In genomic region chr17:84956931-84957486, GRCm38 (mm10) we compare ENCODE assay signal across 8 mouse cellular contexts. TPM values are rescaled to one million over a fixed set of nuclear protein-coding genes. Genes with fewer than 3 reads are reported as not detected.
DNase-seq lines count a peak whose midpoint lies in the region; ATAC-seq and TF ChIP-seq lines count a peak whose summit lies in the region.

No protein-coding gene starts in this region.

- peak; percentile 84 for ATAC-seq in heart, postnatal 0 days (ENCODE audit: insufficient read depth, low read depth)
- ATAC-seq in lung, embryonic 14.5 days (ENCODE audit: insufficient read depth), result peak; percentile 90
- ATAC-seq in neutrophil, adult 5-6 weeks (ENCODE audit: extremely low read depth, insufficient number of reproducible peaks, low FRiP score, poor library complexity, severe bottlenecking), result peak; percentile 55

- under 1% methylated on average over 24 of the region's 24 CpGs for WGBS in forebrain, embryonic 10.5 days
- under 1% methylated on average over 24 of the region's 24 CpGs for WGBS in heart, postnatal 0 days
- 0% methylated on average over 24 of the region's 24 CpGs for WGBS in lung, embryonic 14.5 days

- H3K4me1 ChIP-seq in ES-E14 (ENCODE audit: control insufficient read depth in 2 of 2, insufficient read depth in 2 of 2, low read length in 2 of 2, poor library complexity in 1 of 2), result peaks cover 0 to 7% of the 10 kb centered on the region in 2 experiments; a peak in 3 of 4 replicates
- H3K4me1 ChIP-seq in forebrain, embryonic 10.5 days, result peaks cover 31% of the 10 kb centered on the region
- peaks cover 15% of the 10 kb centered on the region for H3K4me1 ChIP-seq in heart, postnatal 0 days (ENCODE audit: control insufficient read depth, insufficient read depth)
- peaks cover 15% of the 10 kb centered on the region for H3K4me1 ChIP-seq in lung, embryonic 14.5 days (ENCODE audit: insufficient read depth)

- peak overlapping the region; percentile 89 for H3K9ac ChIP-seq in ES-E14 (ENCODE audit: insufficient read depth, low read depth, low read length, poor library complexity, severe bottlenecking)
- peak overlapping the region; percentile 62 for H3K9ac ChIP-seq in heart, postnatal 0 days (replicated peaks; ENCODE audit: low read depth, low read length)
- peak overlapping the region; percentile 44 for H3K9ac ChIP-seq in lung, embryonic 14.5 days

- peaks cover under 1% of the 10 kb centered on the region; the same call in 1 of the 2 replicates for H3K36me3 ChIP-seq in ES-E14 (ENCODE audit: control insufficient read depth, insufficient read depth, low read length, poor library complexity, severe bottlenecking)
- H3K36me3 ChIP-seq in forebrain, embryonic 10.5 days (replicated peaks), result peaks cover 4% of the 10 kb centered on the region; the same call in 1 of the 2 replicates
- no peaks in the 10 kb centered on the region for H3K36me3 ChIP-seq in heart, postnatal 0 days (replicated peaks; ENCODE audit: control insufficient read depth, insufficient read depth, low read length)
- H3K36me3 ChIP-seq in lung, embryonic 14.5 days (ENCODE audit: insufficient read depth), result no peaks in the 10 kb centered on the region

- no peaks in the 10 kb centered on the region for H3K9me3 ChIP-seq in ES-E14 (ENCODE audit: control insufficient read depth, insufficient read depth, low read depth, low read length)
- H3K9me3 ChIP-seq in forebrain, embryonic 10.5 days, result no peaks in the 10 kb centered on the region
- no peaks in the 10 kb centered on the region for H3K9me3 ChIP-seq in heart, postnatal 0 days (replicated peaks; ENCODE audit: control insufficient read depth, low read length)
- H3K9me3 ChIP-seq in lung, embryonic 14.5 days (ENCODE audit: low read depth, low read length), result no peaks in the 10 kb centered on the region

- H3K27me3 ChIP-seq in forebrain, embryonic 10.5 days (ENCODE audit: poor library complexity, severe bottlenecking), result no peaks in the 10 kb centered on the region
- no peaks in the 10 kb centered on the region for H3K27me3 ChIP-seq in heart, postnatal 0 days (ENCODE audit: control insufficient read depth, insufficient read depth, low read length)
- H3K27me3 ChIP-seq in lung, embryonic 14.5 days (ENCODE audit: insufficient read depth, low read length), result no peaks in the 10 kb centered on the region

- H3K4me3 ChIP-seq in ES-E14 (ENCODE audit: insufficient read depth in 1 of 2, low read depth in 1 of 2, low read length in 2 of 2, poor library complexity in 1 of 2, severe bottlenecking in 1 of 2), result peak overlapping the region; percentile 80 to 91
- peak overlapping the region; percentile 95 for H3K4me3 ChIP-seq in forebrain, embryonic 10.5 days
- H3K4me3 ChIP-seq in heart, postnatal 0 days (ENCODE audit: low read depth, low read length), result peak overlapping the region; percentile 48
- H3K4me3 ChIP-seq in lung, embryonic 14.5 days (ENCODE audit: low read depth, low read length), result peak overlapping the region; percentile 95

- no peak; the same call in 1 of the 2 replicates for TF ChIP-seq EP300 in heart, postnatal 0 days (IDR thresholded peaks at IDR 0.05; ENCODE audit: low read depth)

- no peak for TF ChIP-seq CTCF in heart, postnatal 0 days (IDR thresholded peaks at IDR 0.05; ENCODE audit: low read depth)
- TF ChIP-seq CTCF in lung, embryonic 14.5 days (IDR thresholded peaks at IDR 0.05; ENCODE audit: low read depth), result peak; percentile 13; the same call in 1 of the 2 replicates

- peak overlapping the region; percentile 98 for H3K27ac ChIP-seq in ES-E14 (ENCODE audit: insufficient read depth, low read depth, low read length, poor library complexity, severe bottlenecking)
- peak overlapping the region; percentile 96 for H3K27ac ChIP-seq in forebrain, embryonic 10.5 days
- H3K27ac ChIP-seq in heart, postnatal 0 days (ENCODE audit: low read depth), result peak overlapping the region; percentile 90
- peak overlapping the region; percentile 95 for H3K27ac ChIP-seq in lung, embryonic 14.5 days (ENCODE audit: low read depth)

- H3K4me2 ChIP-seq in heart, postnatal 0 days (ENCODE audit: low read depth, low read length), result peak overlapping the region; percentile 70
- peak overlapping the region; percentile 65 for H3K4me2 ChIP-seq in lung, embryonic 14.5 days

- in situ Hi-C loops in ES-E14 (cut with MboI; ENCODE audit: low sequenced_read_pairs in 2 of 2, unreplicated experiment in 2 of 2), result no loop called here

- peak; percentile 92 for DNase-seq in ES-E14 (ENCODE audit: low read depth, low spot score)
- peak; percentile 91 for DNase-seq in c-Kit-positive CD71-positive TER-119-negative erythroid progenitor cells, embryonic 14.5 days (ENCODE audit: low read depth)
- DNase-seq in forebrain, embryonic 10.5 days (ENCODE audit: extremely low spot score, low spot score), result peak; percentile 92
- peak; percentile 99 for DNase-seq in heart, postnatal 0 days (ENCODE audit: low spot score)
- peak; percentile 85 to 95 for DNase-seq in layer of hippocampus, adult 18-20 months (ENCODE audit: low spot score in 2 of 2)
- peak; percentile 93 for DNase-seq in lung, embryonic 14.5 days
- DNase-seq in testis, postnatal 14 days (ENCODE audit: low spot score), result peak; percentile 93

TF ChIP-seq in ES-E14, 5 proteins besides CTCF, POLR2A, EP300 and RAD21:
- TF ChIP-seq CHD2 (IDR thresholded peaks at IDR 0.05; ENCODE audit: low read depth, low read length), result peak; percentile 4; the same call in 1 of the 2 replicates
- TF ChIP-seq ZC3H11A (IDR thresholded peaks at IDR 0.05; ENCODE audit: borderline replicate concordance, low read depth, low read length), result no peak
- peak; percentile 58; the same call in 1 of the 2 replicates for TF ChIP-seq HCFC1 (IDR thresholded peaks at IDR 0.05; ENCODE audit: borderline replicate concordance, insufficient read depth, low read length)

RNA-seq across cellular contexts. Expression of gene Ppm1b, which starts 0.5 kb away (rescaled TPM):
- total RNA-seq in ES-E14 (2012; rRNA removed), result 75.9 and 77.3 TPM in 2 replicates
- 57.1 and 57.5 TPM in 2 replicates for polyA plus RNA-seq in forebrain, embryonic 10.5 days (2016; fragmentation: Nextera tagmentation; extraction: Ambion mirVana)
- total RNA-seq in heart, postnatal 0 days (2014; rRNA removed; ENCODE audit: low replicate concordance), result 44.6 and 64.3 TPM in 2 replicates
- 46.7 and 49.2 TPM in 2 replicates for polyA plus RNA-seq in heart, postnatal 0 days (2015; fragmentation: Nextera tagmentation; extraction: Ambion mirVana)
- 100 to 1,000 TPM; 126 to 127 TPM for total RNA-seq in layer of hippocampus, adult 18-20 months (2021)
- polyA plus RNA-seq in lung, embryonic 14.5 days (2014; fragmentation: Nextera tagmentation; extraction: Ambion mirVana), result 61.5 and 68.2 TPM in 2 replicates
- 78.3 TPM in 2 replicates for total RNA-seq in neutrophil, adult 5-6 weeks (2017)

Comparison
In these comparisons a context has a peak if more than half of its experiments do, and no peak if none do; other contexts are left out.
1. Peak in every context shown above with its lines: DNase-seq, ATAC-seq, H3K4me3 ChIP-seq and H3K27ac ChIP-seq.